In the genomic region with DNA sequence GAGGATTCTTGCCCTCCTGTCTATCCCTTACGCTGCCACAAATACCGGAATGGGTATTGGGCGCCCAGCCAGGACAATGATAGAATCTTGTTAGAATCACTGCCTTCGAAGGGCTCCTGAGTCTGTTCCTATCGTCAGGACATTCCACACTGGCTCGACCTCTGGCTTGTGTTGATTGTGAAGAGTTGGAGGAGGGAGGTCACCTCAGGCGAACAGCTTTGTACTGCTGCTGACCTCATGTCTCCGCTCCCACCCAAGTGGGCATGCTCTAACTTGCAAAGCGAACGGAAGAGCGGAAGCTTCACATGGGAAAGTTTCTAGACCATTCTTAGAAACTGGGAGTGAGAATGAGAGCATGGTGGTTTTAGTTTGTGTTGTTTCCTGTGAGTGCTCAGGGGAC, we compare ENCODE assay signal across 13 mouse cellular contexts. TPM values are rescaled to one million over a fixed set of nuclear protein-coding genes. Genes with fewer than 3 reads are reported as not detected.
DNase-seq lines count a peak whose midpoint lies in the region; ATAC-seq lines count a peak whose summit lies in the region.
"Had no signal": no experiment of that assay in that cellular context is flagged by ENCODE, and none has a peak within 500 bp of the region (broad histone marks: within the 10 kb centered on the region; RNA-seq: fewer than 3 reads in every experiment).

No protein-coding gene starts in this region.

- no peaks in the 10 kb centered on the region for H3K27me3 ChIP-seq in heart, embryonic 16.5 days (ENCODE audit: control insufficient read depth, insufficient read depth, low read length)

- H3K9me3 ChIP-seq in heart, embryonic 16.5 days (replicated peaks; ENCODE audit: control insufficient read depth, low read length) = no peaks in the 10 kb centered on the region
- H3K9me3 ChIP-seq: forebrain, embryonic 15.5 days; liver, embryonic 13.5 days had no signal

- ATAC-seq in heart, embryonic 16.5 days (replicated peaks; ENCODE audit: extremely low read depth, insufficient read depth, low FRiP score) = peak; percentile 65
- no peak for ATAC-seq in cerebellum, adult (ENCODE audit: insufficient number of reproducible peaks, low FRiP score, low TSS enrichment)
- ATAC-seq: forebrain, embryonic 15.5 days; hindbrain, embryonic 16.5 days had no signal

- peak overlapping the region; percentile 94 for H3K27ac ChIP-seq in heart, embryonic 16.5 days (ENCODE audit: low read length)
- H3K27ac ChIP-seq: forebrain, embryonic 15.5 days; liver, embryonic 13.5 days had no signal

- no peaks in the 10 kb centered on the region for H3K36me3 ChIP-seq in heart, embryonic 16.5 days (ENCODE audit: control insufficient read depth, insufficient read depth)
- H3K36me3 ChIP-seq: forebrain, embryonic 15.5 days; liver, embryonic 13.5 days had no signal

- H3K4me1 ChIP-seq in heart, embryonic 16.5 days (ENCODE audit: control insufficient read depth, insufficient read depth, low read length) = peaks cover 42% of the 10 kb centered on the region
- H3K4me1 ChIP-seq: forebrain, embryonic 15.5 days had no signal

- 26% methylated on average over 11 of the region's 11 CpGs for WGBS in heart, embryonic 16.5 days

- peak overlapping the region; percentile 43 for H3K4me3 ChIP-seq in heart, embryonic 16.5 days (ENCODE audit: low read length)
- H3K4me3 ChIP-seq: forebrain, embryonic 15.5 days; liver, embryonic 13.5 days had no signal

- DNase-seq in adrenal gland, postnatal 25 days = peak; percentile 44
- peak; percentile 63 for DNase-seq in gastrocnemius, postnatal 10 days
- peak; percentile 77 for DNase-seq in kidney, postnatal 14 days
- DNase-seq in right cerebral cortex, postnatal 4 days = no peak
- DNase-seq in layer of hippocampus, adult 8-10 months (ENCODE audit: low spot score in 2 of 2) = no peak
- DNase-seq in thymus, postnatal 14 days = no peak
- DNase-seq: liver, embryonic 13.5 days; midbrain, embryonic 14.5 days had no signal

- peak overlapping the region; percentile 49 for H3K9ac ChIP-seq in heart, embryonic 16.5 days (ENCODE audit: low read length)
- H3K9ac ChIP-seq: forebrain, embryonic 15.5 days; liver, embryonic 13.5 days had no signal

- peak overlapping the region; percentile 66 for H3K4me2 ChIP-seq in heart, embryonic 16.5 days (ENCODE audit: low read depth, low read length)
- H3K4me2 ChIP-seq: forebrain, embryonic 15.5 days; liver, embryonic 13.5 days had no signal

RNA-seq across cellular contexts. Expression of a gene that starts 38.7 kb away (rescaled TPM):
- total RNA-seq in adrenal gland, postnatal 25 days (2021) = 1.1 and 1.2 TPM in 2 replicates
- under 1 TPM in 1 of 2 experiments, not detected in 1; 0.43 TPM for total RNA-seq in gastrocnemius, postnatal 10 days (2021)
- polyA plus RNA-seq in heart, embryonic 16.5 days (2015; fragmentation: Nextera tagmentation; extraction: Ambion mirVana) = 5.5 and 16.5 TPM in 2 replicates
- total RNA-seq in layer of hippocampus, adult 8-10 months (2022) = 1 to 10 TPM in 3 of 4 experiments, not detected in 1; 1.2 to 5.2 (median 4.2) TPM
- total RNA-seq: MEL had no signal

RNA-seq across cellular contexts. Expression of a gene that starts 47.6 kb away (rescaled TPM):
- total RNA-seq in adrenal gland, postnatal 25 days (2021) = 30.1 and 33.5 TPM in 2 replicates
- 10 to 100 TPM; 12.0 to 16.2 TPM for total RNA-seq in gastrocnemius, postnatal 10 days (2021)
- polyA plus RNA-seq in heart, embryonic 16.5 days (2015; fragmentation: Nextera tagmentation; extraction: Ambion mirVana) = 37.2 and 38.8 TPM in 2 replicates
- total RNA-seq in layer of hippocampus, adult 8-10 months (2022) = 10 to 100 TPM; 30.5 to 41.7 (median 35.3) TPM

RNA-seq across cellular contexts. Expression of a gene that starts 55.8 kb away (rescaled TPM):
- 50.0 and 51.8 TPM in 2 replicates for total RNA-seq in adrenal gland, postnatal 25 days (2021)
- 100 to 1,000 TPM; 327 to 371 TPM for total RNA-seq in gastrocnemius, postnatal 10 days (2021)
- 71.8 and 92.4 TPM in 2 replicates for polyA plus RNA-seq in heart, embryonic 16.5 days (2015; fragmentation: Nextera tagmentation; extraction: Ambion mirVana)
- 1 to 10 TPM; 3.4 to 7.5 (median 5.8) TPM for total RNA-seq in layer of hippocampus, adult 8-10 months (2022)
- total RNA-seq: MEL had no signal

RNA-seq across cellular contexts. Expression of a gene that starts 59.6 kb away (rescaled TPM):
- total RNA-seq in adrenal gland, postnatal 25 days (2021) = 0.88 and 0.90 TPM in 2 replicates
- 1 to 10 TPM; 3.7 to 5.3 TPM for total RNA-seq in gastrocnemius, postnatal 10 days (2021)
- 0.21 and 0.37 TPM in 2 replicates for polyA plus RNA-seq in heart, embryonic 16.5 days (2015; fragmentation: Nextera tagmentation; extraction: Ambion mirVana)
- total RNA-seq in layer of hippocampus, adult 8-10 months (2022) = 1 to 10 TPM in 1 of 4 experiments, under 1 TPM in 1, not detected in 2; 0.25 to 1.3 TPM
- total RNA-seq: MEL had no signal
- polyA plus RNA-seq: forebrain, embryonic 15.5 days; hindbrain, embryonic 16.5 days; liver, embryonic 13.5 days; midbrain, embryonic 14.5 days had no signal

Comparison
In these comparisons a context has a peak if more than half of its experiments do, and no peak if none do; other contexts are left out.
1. DNase-seq: peak in adrenal gland, postnatal 25 days (single experiment), gastrocnemius, postnatal 10 days (single experiment) and kidney, postnatal 14 days (single experiment); none in right cerebral cortex, postnatal 4 days (single experiment), layer of hippocampus, adult 8-10 months (0 of 2) and thymus, postnatal 14 days (single experiment).